Mouse (Mus musculus): ENCODE measurements around the gene Pepd.

The Pepd gene

DNA sequence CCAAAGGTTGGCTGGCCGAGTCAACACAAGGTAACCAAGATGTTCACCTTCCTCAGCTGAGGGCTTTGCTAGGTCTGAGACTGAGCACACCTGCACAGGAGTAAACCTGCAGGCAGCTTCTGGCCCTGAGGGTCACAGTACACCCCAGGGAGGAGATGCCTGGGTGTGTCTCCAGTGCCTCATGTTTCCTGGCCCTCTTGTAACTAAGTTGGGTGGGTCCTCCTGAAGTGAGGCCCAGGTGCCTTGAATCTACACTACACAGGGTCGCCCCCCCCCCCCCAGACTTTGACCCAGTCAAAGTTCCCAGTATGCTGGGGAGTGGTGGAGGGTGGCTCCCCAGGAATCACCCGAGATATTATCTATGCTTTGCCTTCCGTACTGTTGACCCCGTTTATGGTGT lies 117.0 kb downstream of the Pepd start:
- DNase-seq = no peak

DNA sequence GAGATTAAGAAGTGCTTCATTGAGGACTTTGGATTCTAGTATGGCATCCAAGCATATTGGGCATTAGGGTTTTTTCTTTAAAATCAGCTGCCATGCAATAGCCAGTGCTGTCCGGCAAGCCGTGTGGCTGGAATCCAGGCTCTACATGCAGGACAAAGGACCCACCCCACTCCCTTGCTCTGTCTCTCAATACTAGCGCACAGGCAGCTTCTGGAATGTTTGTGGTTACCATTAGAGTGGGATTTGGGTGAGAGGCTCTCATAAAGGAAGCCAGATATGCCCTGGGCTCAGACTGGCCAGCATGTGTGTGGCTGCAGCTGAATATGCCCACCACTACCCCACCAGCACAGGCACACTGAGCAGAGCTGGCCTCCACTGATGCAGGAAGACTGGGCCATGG lies 117.5 kb downstream of the Pepd start:
- no peak for DNase-seq

DNA sequence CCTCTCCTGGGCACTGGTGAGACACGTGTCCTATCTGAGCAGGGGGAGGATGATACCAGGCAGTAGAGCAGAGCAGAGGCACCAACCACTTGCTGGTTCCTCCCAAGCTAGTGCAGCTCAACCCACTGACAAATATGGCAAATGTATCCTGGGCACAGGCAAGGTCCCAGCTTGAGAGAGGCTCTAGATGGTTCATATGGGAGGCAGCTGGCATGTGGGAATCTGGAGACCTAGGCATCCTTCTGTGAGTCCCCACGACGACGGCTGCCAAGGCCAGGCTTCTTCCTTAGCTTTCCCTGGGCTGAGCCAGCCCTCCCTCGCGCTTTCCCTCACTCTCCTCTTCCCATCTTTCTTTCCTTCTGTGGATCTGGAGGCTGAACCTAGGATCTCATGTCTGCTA lies 118.4 kb downstream of the Pepd start:
- DNase-seq = no peak

DNA sequence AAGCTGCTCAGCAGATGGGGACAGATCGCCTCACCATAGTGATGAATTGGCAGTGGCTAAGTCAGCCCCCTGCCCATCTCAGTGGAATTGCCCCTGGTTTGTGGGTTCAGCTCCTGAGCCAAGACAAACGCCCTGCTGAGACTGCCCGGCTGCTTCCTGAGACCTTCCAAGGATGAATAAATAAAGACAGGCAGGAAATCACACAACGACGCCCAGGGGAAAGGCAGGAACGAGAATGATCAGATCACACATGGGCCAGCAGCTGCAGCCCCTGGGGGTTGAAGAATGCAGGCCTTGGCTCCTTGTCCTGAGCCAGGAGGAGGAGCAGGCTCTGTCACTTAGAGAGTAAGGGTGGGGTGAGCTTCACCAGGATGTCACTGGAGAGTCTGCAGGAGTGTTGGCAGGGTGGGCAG lies 123.0 kb downstream of the Pepd start:
- no peak for DNase-seq

DNA sequence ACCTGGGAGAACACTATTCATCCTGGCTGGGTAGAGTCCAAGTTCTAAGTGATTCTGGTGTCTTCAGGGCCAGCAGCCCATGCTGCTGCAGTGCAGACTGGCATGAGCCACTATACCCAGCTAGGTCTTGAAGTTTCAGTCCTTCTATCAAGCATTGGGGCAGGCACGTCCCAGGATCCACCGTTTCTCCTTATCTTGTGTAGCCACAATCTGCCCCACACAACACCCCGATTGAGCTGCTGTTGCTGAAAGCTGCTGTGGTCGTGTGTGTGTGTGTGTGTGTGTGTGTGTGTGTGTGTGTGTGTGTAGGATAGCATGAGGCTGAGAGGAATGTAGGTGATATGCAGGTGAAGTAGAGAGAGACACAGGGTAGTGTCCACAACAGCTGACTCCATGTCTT lies 123.4 kb downstream of the Pepd start:
- no peak for DNase-seq

DNA sequence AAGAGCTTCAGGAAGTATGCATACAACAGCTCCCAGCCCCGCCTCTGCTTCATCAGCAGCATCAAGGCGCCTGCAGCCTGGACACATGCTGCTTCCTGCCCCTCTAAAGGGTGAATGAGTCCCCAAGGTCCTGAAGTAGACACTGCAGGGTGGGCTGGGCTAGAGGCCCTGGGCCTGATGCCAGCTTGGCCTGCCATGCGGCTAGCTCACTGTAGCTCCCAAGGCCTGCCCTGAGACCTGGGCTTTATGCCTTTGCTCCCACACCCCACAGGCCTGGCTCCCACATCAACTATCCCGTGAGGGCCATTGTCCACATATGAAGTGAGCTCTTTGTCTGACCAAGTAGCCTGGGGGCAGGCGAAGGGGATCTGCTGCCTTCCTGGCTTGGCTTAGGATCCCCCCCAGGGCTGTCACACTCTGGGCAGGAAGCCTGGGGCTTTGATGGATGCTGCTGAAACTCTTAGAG lies 124.1 kb downstream of the Pepd start:
- DNase-seq = no peak

DNA sequence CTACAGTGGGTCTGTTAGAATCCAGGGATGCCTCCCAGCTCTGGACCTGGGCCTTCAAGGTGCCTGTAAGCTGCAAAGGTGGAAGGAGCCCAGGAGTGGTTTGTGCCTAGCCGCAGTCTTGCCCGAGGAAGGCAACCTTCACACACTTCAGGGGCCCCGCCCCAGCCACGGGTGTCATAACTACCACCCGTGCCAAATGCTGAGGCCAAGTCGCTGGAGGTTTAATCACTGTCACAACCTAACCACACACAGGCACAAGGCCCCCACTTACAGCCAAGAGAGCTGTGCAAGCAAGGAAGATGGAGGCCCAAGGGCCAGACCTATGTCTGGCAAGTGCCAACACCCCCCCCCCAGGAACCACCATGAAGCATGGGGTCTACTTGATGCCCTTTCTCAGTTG lies 125.2 kb downstream of the Pepd start:
- DNase-seq = no peak

DNA sequence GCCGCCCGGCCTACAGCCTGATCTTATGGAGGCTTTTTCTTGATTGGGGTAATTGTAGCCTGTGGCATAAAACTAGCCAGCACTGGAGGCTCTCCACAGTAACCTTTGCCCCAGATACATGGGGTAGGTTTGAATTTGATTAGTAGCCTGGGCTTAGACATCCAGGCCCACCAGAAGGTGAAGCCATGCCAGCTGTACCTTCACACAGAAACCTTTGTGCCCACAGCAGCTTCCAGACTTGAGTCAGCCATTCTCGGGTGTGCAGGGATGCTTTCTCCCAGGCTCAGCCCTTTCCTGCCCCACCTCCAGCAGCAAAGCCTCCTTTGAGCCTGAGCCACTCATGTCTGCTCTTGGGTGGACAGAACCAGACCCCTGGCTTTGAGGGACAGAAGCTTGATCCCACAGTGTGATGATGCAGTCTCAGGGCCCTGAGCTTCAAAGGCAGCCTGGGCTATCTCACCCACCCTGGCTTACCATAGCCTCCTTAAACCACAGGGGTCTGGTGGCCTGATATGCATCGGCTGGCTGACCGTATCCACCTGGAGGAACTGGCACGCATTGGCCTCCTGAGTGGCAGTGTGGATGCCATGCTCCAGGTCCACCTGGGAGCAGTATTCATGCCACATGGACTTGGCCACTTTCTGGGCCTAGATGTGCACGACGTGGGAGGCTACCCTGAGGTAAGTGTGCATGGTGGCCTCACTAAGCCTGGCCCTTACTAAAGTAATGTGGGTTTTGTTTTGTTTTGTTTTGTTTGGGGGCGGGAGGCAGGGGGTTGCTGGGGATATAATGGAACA lies 128.2 kb downstream of the Pepd start:
- DNase-seq = no peak

DNA sequence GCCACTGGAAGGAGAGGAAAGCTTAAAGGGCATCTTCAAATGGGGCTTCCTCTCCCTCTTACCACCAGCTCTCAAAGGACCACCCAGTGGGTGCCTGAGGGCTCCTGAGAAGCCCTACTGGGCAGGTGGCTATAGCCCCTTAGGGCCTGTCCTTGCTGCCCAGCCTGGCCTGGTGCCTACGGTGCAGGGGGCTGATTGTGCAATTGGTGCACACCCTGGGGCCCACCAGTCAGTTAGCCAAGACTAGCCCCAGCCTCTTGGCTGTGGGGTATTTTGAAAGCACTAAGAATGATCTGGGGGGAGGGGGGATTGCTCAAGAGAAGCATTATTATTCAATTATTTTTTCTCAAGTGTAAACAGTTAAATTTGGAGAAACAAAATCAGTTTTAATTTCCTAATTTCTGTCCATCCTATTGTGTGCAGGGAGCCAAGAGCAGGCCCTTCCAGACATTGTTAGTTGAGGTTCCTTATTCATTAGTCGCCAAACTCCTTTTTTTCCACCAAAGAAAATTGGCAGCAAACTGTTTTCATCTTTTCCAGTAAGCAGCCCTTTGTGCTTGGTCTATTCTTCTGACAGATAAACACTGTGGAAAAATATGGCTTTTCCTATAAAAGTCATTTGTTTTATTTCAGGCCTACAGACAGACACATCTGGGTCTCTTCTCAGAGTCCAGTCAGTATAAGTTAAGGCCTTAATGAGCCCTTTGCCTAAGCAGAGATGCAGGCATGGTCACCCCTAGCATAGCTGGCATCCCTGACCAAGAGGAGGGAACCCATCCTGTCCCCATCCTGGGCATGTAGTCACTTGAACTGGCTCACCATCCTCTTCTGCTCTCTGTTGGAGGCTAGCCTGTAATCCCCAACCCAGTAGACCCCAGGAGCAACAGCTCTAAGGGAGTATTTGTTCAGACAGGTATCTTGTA lies 129.4 kb downstream of the Pepd start:
- no peak for DNase-seq

DNA sequence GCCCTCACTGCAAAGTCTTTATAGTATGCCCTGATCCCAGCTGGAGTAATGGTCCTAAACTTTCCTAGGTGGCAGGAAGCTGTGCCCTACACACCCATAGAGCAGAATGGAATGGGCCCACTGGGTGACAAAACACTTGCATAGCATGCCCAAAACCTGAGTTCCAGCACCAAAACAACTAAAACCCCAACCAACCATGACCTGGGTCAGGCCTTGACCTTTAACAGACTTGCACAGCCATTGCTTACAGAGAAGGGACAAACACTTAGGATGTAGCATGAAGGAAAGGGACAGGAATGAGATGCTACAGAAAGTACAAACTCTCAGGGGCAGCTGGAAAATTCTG lies 130.0 kb downstream of the Pepd start:
- DNase-seq = no peak

DNA sequence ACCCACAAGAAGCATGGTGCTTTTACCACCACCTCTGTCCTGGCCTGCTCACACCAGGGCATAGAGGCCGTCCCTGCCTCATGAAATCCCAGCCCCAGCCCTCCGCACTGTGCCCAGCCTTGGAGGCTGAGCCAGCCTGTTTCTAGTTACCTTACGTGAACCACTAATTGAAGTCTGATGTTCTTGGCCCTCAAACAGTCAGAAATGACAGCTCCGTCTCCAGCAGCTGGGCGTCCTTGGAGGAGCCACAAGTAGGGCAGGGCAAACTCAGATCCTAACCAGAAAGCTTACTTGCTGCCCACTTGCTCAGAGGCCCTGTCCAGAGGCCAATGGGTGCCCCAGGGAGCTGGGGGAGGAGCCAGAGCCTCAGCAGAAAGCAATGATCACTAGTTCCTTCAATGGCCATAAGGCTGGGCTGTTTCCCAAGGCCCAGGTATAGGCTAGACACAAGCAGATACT lies 130.6 kb downstream of the Pepd start:
- no peak for DNase-seq

DNA sequence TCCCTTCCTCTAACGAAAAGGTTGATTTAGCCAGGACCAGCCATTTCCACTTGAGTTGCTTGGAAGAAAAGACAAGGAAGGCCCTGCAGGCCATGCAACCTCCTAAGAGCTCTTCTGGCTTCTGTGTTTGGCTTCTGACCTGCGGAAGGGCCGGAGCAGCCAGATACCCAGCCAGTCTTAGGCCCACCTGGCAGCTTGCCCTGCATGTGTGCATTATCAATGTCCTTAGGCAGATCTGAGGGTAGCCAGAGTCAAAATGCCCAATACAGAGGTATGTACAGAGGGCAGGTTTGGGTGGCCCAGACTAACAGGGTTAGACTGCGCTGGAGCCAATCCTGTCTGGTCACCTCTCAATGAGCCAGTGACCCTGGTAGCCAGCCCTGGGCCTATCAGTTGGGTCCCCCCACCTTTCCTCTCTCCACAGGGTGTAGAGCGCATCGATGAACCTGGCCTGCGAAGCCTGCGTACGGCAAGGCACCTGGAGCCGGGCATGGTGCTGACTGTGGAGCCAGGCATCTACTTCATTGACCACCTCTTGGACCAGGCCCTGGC lies 131.2 kb downstream of the Pepd start:
- no peak for DNase-seq

DNA sequence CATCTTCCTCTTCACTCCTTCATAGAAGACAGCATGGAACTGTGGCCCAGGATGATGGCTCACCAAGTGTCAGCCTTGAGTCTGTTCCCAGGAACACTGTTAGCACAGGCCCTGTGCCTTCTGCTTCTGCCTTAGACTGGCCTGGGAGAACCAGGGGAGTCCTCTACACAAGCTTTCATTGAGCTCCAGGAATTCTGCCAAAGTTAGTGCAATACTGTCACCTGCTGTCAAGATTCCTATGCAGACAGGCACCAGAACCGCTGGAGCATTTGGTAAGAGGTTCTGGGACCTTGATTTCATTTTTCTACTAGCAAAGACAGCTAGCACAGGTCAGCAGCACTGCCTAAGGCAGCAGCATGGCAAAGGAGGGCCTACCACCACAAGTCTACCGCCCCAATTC lies 132.5 kb downstream of the Pepd start:
- DNase-seq = no peak

DNA sequence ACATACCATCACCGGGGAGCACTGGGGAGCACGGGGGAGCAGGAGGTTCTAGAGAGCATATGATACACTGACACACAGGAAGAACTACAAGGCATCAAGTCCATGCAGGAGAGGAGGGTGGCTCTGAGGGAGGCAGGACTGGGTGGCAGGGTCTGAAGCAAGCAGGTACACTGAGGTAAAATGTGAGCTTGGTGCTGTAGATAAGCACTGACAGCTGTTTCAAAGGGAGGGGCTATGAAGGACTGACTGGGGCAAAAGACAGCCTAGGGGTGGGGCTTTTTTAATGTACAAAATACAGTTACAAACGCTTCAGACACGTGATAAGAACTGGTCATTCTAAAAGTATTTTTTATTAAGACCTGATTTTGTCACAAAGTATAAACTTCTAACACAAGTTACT lies 133.9 kb downstream of the Pepd start:
- DNase-seq = no peak

DNA sequence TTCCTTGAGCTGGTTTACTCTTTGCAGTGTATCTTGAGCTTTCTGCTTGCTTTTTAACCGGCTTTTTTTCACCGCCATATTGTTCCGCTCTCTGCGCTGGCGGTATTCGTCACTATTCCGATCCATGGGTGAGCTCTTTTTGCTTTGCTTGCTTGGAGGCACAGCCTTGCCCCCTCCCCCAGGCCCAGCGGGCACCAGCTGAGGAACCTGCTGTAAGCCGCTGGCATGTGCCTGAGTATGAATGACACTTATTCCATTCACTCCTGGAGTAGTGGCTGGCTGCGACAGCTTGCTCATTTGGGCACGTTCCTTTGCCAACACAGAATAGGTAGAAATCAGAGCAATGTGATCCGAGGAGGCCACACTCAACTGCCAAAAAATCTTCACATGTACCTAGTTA lies 138.4 kb downstream of the Pepd start:
- no peak for DNase-seq

DNA sequence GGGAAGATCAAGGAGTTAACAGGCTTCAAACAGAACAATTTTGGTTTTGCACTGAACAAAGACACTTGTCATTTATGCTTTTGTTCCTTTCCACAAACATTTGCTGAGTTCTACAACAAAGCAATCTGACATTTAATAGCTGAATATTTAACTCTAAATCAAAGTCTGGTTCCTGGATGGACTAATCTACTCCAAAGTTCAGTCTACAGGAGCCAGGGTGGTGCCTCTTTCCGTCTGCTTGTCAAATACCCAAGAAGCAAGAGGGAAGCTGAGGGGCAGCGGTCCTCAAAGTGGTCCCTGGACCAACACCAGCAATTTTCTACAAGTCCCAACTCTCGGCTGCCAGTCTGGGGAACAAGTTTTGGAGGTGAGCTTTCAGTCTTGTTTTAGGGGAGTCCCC lies 141.0 kb downstream of the Pepd start:
- no peak for DNase-seq

DNA sequence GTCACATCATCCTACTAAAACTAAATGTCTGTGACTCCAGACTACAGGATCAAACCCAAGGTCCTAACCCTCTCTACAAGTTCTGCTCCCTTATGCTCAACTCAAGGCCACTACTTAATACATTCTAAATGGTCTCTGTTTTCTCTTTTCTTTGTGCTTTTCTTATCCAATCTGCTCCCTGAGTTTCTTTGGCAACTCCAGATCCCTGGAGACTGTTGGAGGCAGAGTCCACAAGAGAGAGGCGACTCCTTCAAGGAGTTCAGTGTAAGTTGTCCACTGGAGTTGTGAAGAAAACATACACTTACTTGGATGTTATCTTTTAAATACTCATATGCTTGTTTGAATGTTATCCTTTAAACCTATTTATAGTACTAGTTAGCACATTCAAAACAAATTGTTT lies 142.1 kb downstream of the Pepd start:
- no peak for DNase-seq

DNA sequence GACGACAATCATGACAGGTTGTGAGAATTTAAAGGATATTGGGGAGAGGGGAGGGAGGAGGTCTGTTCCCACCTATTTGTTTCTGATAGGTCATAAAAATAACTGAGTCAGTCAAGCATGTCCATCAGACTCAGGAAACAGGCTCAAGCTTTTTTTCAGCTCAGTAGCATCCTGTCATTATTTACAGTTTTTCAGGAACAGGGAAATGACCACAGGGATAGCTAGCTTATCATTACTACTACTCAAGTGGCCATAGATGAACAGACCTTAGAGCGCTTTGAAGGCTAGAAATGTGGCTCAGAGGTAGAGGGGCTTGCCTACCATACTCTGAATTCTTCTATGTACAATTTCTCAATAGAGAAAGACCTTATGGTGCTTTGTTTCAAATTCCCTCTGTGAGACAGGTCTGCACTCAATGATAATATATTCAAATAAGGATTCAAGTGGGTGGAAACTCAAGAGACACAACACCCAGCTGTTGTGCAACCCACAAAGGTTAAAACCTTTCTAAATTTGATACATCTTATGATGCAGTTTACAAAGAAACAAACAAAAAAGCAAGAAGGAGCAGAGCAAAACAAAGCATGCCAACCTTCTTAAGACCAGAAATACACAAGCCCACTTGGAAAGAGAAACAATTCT lies 142.9 kb downstream of the Pepd start:
- DNase-seq = no peak

DNA sequence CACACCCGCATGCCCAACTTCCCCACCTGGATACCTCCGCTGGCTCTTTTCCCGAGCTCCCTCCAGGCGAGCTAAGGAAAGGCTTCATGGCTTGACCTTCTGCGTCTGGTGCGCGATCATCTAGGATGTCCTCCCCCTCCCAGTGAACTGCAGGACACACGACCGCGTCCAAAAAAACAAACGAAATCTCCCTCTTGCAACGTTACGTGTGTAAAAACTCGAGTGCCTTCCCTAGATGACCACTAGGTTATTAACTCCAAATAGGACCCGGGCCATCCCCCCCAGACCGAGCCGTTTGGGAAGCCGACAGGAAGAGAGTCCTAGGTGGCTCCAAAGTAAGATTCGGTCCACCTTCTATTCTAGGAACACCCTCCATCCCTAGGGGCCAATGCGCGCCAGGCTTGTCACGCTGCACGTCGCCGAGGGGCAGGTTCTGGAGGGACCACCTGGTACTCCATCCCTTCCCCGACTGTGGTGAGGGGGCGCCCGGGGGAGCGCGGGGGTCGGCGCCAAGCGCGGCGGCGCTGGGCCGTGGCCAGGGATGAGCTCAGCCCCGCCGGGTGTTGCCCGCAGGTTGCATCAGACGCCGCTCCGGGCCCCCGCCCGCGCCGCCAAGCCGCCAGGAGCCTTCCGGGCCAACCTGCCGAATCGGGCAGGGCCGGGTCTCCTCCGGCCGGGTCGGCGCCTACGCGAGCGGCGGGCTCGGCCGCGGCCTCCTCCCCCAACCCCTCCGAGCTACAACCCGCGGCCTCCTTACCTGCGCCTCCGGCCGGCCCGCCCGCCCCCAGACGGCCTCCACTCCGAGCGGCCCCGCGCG lies 143.6 kb downstream of the Pepd start:
- DNase-seq = no peak

DNA sequence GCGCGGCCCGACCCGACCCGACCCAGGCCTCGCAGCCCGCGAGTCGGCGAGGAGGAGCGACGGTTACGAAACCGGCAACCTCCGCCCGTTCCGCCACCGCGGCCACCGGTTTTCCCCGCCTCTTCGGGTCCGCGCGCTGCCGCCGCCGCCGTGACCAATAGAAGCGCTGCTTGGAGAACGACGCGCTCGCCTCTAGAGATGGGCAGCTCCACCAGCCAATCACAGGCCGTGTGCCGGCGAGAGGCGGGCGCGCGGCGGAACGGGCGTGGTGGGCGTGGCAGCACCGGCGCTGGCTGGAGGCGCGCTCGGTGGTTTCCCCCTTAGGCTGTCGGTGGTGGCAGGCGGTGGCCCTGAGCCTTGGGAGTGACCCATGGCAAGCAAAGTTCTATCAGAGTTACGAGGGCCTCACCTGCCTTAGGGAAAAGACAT lies 144.3 kb downstream of the Pepd start, which contains the start of gene Cebpg:
Gene Cebpg (minus strand): TSS at position 138 of the 429 bp plus-strand sequence.
- DNase-seq = peak; percentile 95 to 99

DNA sequence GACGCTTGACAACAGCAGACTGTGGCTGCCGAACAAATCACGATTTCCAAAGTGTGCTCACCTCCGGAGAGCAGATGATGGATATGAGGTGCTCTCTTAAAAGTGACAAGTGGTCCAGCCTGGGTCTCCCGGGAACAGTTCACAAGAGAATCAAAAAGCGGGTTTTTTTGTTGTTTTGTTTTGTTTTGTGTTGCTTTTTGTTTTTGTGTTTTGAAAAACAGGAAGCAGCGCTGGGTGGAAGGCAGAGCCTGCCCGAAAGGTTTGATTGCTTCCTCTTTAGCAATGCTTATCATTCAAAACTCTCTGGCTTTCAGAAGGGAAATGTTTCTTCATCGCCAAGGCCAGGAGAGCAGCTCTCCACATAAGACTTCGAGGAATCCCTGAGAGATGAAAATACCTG lies 144.8 kb downstream of the Pepd start:
- peak in 1 of 2 experiments; percentile 23 for DNase-seq

DNA sequence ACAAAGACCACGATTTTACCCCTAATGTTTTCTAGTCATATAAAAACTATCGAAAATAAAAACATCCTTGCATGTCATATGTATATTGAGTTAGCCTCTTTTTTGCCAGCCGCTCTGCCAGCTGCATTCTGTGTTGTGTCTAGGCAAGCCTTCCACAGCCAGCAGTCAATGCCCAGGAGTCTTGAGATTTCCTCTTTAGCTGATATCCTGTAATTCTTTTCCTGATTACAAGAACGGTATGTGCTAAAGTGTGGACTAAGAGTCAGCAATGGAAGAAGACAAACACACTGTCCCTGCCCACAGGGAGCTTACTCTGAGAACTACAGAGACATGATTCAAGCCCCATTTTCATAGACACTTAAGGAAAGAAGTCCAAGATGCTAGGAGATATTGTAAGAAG lies 145.4 kb downstream of the Pepd start:
- no peak for DNase-seq
